Mouse (Mus musculus) layer of hippocampus, adult 2 months (tissue): ENCODE measurements around the gene Cenpi. TPM values are rescaled to one million over a fixed set of nuclear protein-coding genes. Genes with fewer than 3 reads are reported as not detected.
A peak's percentile ranks its signal among the peaks of the same experiment; 100 is the strongest.

ENCODE experiments used
- DNase-seq, 2 experiments: peaks; one replicate each; pipeline ENCODE4 v3.0.0; 2022; ENCODE audit warnings: low spot score in 2 of 2
- H3K27ac ChIP-seq: fragments of 200-600 bp; 2 replicates; pipeline ENCODE4 v1.8.1; 2022
- H3K4me3 ChIP-seq: fragments of 200-600 bp; 2 replicates; pipeline ENCODE4 v1.8.1; 2022; ENCODE audit warnings: mild to moderate bottlenecking
- CTCF ChIP-seq: fragments of 200-600 bp; conservative IDR thresholded peaks from 2 replicates; pipeline ENCODE4 v1.8.1; 2022; ENCODE audit warnings: antibody characterized with exemption, mild to moderate bottlenecking, moderate library complexity
- total RNA-seq, 2 experiments: library from RNA; stranded (reverse); gene quantifications; 2 replicates each; pipeline ENCODE4 v1.2.3; 2021

Cenpi gene
- total RNA-seq, 2 experiments from 2014 or later: 0.23 to 0.42 TPM

- TF ChIP-seq CTCF: no peak
- peak in 1 of 2 experiments; percentile 24 for DNase-seq
- H3K4me3 ChIP-seq: no peak overlapping the region
- no peak overlapping the region for H3K27ac ChIP-seq
Observed at GRCm38 (mm10) chrX:134398972-134399371, 91.1 kb downstream of the Cenpi start.

- no peak for TF ChIP-seq CTCF
- peak in 1 of 2 experiments; percentile 9 for DNase-seq
- Histone ChIP-seq H3K27ac (peak within 1 kb of the TSS; percentile 87), H3K4me3 (peak within 1 kb of the TSS; percentile 55)
Observed at GRCm38 (mm10) chrX:134403863-134404583, 96.1 kb downstream of the Cenpi start, which contains the start of gene Drp2. Gene Drp2 (plus strand): TSS chrX:134404551.

- TF ChIP-seq CTCF: no peak
- Histone ChIP-seq H3K27ac (peak overlapping the region; percentile 87), H3K4me3 (peak overlapping the region; percentile 55)
- peak in 1 of 2 experiments; percentile 24 for DNase-seq
Observed at GRCm38 (mm10) chrX:134404584-134404955, 96.7 kb downstream of the Cenpi start.

GRCm38 (mm10) chrX:134409354-134409900, 101.5 kb downstream of the Cenpi start:
- H3K27ac ChIP-seq: no peak overlapping the region
- H3K4me3 ChIP-seq: no peak overlapping the region
- no peak for DNase-seq
- TF ChIP-seq CTCF: no peak

GRCm38 (mm10) chrX:134412096-134412495, 104.2 kb downstream of the Cenpi start:
- no peak for DNase-seq
- TF ChIP-seq CTCF: no peak
- no peak overlapping the region for H3K4me3 ChIP-seq
- no peak overlapping the region for H3K27ac ChIP-seq

Other genes with a start within 250 kb of the Cenpi start
- 100 to 1,000 TPM in 1 of 2 experiments, 10 to 100 TPM in 1; 92.6 to 104 TPM for gene Cstf2, start 248.9 kb upstream of the Cenpi start, total RNA-seq
- 1 to 10 TPM in 1 of 2 experiments, under 1 TPM in 1; 0.54 to 1.1 TPM for gene Xkrx, start 146.0 kb upstream of the Cenpi start, total RNA-seq
- gene Arl13a, start 120.6 kb upstream of the Cenpi start, total RNA-seq: not detected
- gene Nox1, start 86.1 kb upstream of the Cenpi start, total RNA-seq: under 1 TPM in 1 of 2 experiments, not detected in 1; 0.56 TPM
- gene Trmt2b, start 31.1 kb upstream of the Cenpi start, total RNA-seq: 1 to 10 TPM; 8.0 to 8.3 TPM
- 10 to 100 TPM; 47.1 to 53.0 TPM for gene Tmem35a, start 12.9 kb upstream of the Cenpi start, total RNA-seq
- 10 to 100 TPM; 41.8 to 45.1 TPM for gene Drp2, start 96.5 kb downstream of the Cenpi start, total RNA-seq
- not detected for gene Taf7l, start 168.4 kb downstream of the Cenpi start, total RNA-seq
- gene Timm8a1, start 233.8 kb downstream of the Cenpi start, total RNA-seq: 10 to 100 TPM; 15.7 to 18.3 TPM